Comparison of ENCODE assay signal across 14 mouse cellular contexts in the genomic region with DNA sequence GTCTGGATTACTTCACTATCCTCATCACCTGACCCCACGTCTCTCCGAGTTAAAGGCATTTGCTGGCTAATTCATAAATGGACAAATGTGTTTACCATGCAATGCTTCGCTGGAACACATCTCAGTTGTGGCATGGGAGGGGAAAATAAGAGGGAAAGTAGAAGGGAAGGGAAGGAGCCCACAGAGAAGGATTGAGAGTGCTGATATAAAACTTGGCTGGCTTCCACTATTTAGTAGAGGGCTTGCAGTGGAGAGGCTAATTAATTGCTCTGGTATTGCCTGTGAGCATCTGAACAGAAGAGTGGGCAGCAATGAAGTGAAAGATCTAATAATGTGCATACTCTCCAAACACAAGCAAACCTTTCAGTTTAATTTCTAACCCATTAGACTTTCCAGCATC. TPM values are rescaled to one million over a fixed set of nuclear protein-coding genes. Genes with fewer than 3 reads are reported as not detected.
A peak's percentile ranks its signal among the peaks of the same experiment; 100 is the strongest.
DNase-seq lines count a peak whose midpoint lies in the region; ATAC-seq and TF ChIP-seq lines count a peak whose summit lies in the region.
"Had no signal": no experiment of that assay in that cellular context is flagged by ENCODE, and none has a peak within 500 bp of the region (broad histone marks: within the 10 kb centered on the region; RNA-seq: fewer than 3 reads in every experiment).

No protein-coding gene starts in this region.

- DNase-seq in gastrocnemius, adult 2 months, result no peak
- DNase-seq in gastrocnemius, postnatal 14 days, result no peak
- peak; percentile 4 for DNase-seq in midbrain, embryonic 14.5 days
- DNase-seq in midbrain, embryonic 11.5 days (ENCODE audit: low spot score, missing footprints), result no peak
- no peak for DNase-seq in heart, postnatal 14 days
- DNase-seq in urinary bladder, postnatal 14 days (ENCODE audit: low spot score), result no peak
- DNase-seq: adrenal gland, postnatal 14 days; B cell, adult 2 months; kidney, postnatal 14 days; liver, postnatal 0 days; thymus, postnatal 4 days had no signal

- intact Hi-C loops in gastrocnemius, adult 2 months (cut with DNase I), result no loop called here
- intact Hi-C loops in gastrocnemius, postnatal 14 days (cut with DNase I; ENCODE audit: low total_unique reads), result no loop called here
- intact Hi-C loops in heart, postnatal 14 days (cut with DNase I), result no loop called here

- no peaks in the 10 kb centered on the region for H3K9me3 ChIP-seq in midbrain, embryonic 14.5 days (ENCODE audit: control insufficient read depth, low read length)
- no peaks in the 10 kb centered on the region for H3K9me3 ChIP-seq in midbrain, embryonic 11.5 days (ENCODE audit: control insufficient read depth, low read length)
- no peaks in the 10 kb centered on the region for H3K9me3 ChIP-seq in embryonic facial prominence, embryonic 15.5 days (replicated peaks)
- no peaks in the 10 kb centered on the region for H3K9me3 ChIP-seq in stomach, embryonic 15.5 days

- no peak overlapping the region for H3K4me2 ChIP-seq in midbrain, embryonic 14.5 days (ENCODE audit: low read length)
- no peak overlapping the region for H3K4me2 ChIP-seq in midbrain, embryonic 11.5 days
- no peak overlapping the region for H3K4me2 ChIP-seq in embryonic facial prominence, embryonic 15.5 days (replicated peaks)
- H3K4me2 ChIP-seq in stomach, embryonic 15.5 days, result no peak overlapping the region

- no peaks in the 10 kb centered on the region for H3K4me1 ChIP-seq in midbrain, embryonic 14.5 days (ENCODE audit: control insufficient read depth, insufficient read depth, low read length)
- H3K4me1 ChIP-seq in midbrain, embryonic 11.5 days (ENCODE audit: control insufficient read depth, insufficient read depth, low read length), result no peaks in the 10 kb centered on the region
- H3K4me1 ChIP-seq in embryonic facial prominence, embryonic 15.5 days, result no peaks in the 10 kb centered on the region
- no peaks in the 10 kb centered on the region for H3K4me1 ChIP-seq in stomach, embryonic 15.5 days

- no peak overlapping the region for H3K4me3 ChIP-seq in gastrocnemius, adult 2 months
- no peak overlapping the region for H3K4me3 ChIP-seq in midbrain, embryonic 14.5 days (replicated peaks; ENCODE audit: low read depth, low read length)
- H3K4me3 ChIP-seq in midbrain, embryonic 11.5 days (ENCODE audit: low read depth, low read length), result no peak overlapping the region
- no peak overlapping the region for H3K4me3 ChIP-seq in embryonic facial prominence, embryonic 15.5 days (replicated peaks)
- H3K4me3 ChIP-seq in stomach, embryonic 15.5 days (replicated peaks), result no peak overlapping the region

- TF ChIP-seq CTCF in gastrocnemius, adult 2 months (IDR thresholded peaks at IDR 0.05), result no peak

- 0 out of 2 replicates have a peak overlapping the region, but pooled peaks have one; percentile 38 for H3K27ac ChIP-seq in gastrocnemius, adult 2 months
- no peak overlapping the region for H3K27ac ChIP-seq in midbrain, embryonic 14.5 days (replicated peaks; ENCODE audit: low read depth, low read length)
- H3K27ac ChIP-seq in midbrain, embryonic 11.5 days (ENCODE audit: low read depth, low read length), result no peak overlapping the region
- H3K27ac ChIP-seq in embryonic facial prominence, embryonic 15.5 days (replicated peaks), result peak overlapping the region; percentile 77
- H3K27ac ChIP-seq in stomach, embryonic 15.5 days, result peak overlapping the region; percentile 36; the same call in 1 of the 2 replicates

- no peaks in the 10 kb centered on the region for H3K36me3 ChIP-seq in midbrain, embryonic 14.5 days (ENCODE audit: control insufficient read depth, insufficient read depth, low read length)
- no peaks in the 10 kb centered on the region for H3K36me3 ChIP-seq in midbrain, embryonic 11.5 days (ENCODE audit: control insufficient read depth, insufficient read depth, low read length)
- no peaks in the 10 kb centered on the region for H3K36me3 ChIP-seq in embryonic facial prominence, embryonic 15.5 days
- H3K36me3 ChIP-seq in stomach, embryonic 15.5 days, result no peaks in the 10 kb centered on the region

- H3K9ac ChIP-seq in midbrain, embryonic 14.5 days (replicated peaks; ENCODE audit: low read length), result no peak overlapping the region
- no peak overlapping the region for H3K9ac ChIP-seq in midbrain, embryonic 11.5 days (ENCODE audit: low read length)
- H3K9ac ChIP-seq in embryonic facial prominence, embryonic 15.5 days, result no peak overlapping the region
- H3K9ac ChIP-seq in stomach, embryonic 15.5 days, result no peak overlapping the region
- H3K9ac ChIP-seq: liver, postnatal 0 days had no signal

- 66% methylated on average over 3 of the region's 3 CpGs for WGBS in midbrain, embryonic 14.5 days
- WGBS in midbrain, embryonic 11.5 days, result 77% methylated on average over 3 of the region's 3 CpGs
- WGBS in embryonic facial prominence, embryonic 15.5 days, result 45% methylated on average over 3 of the region's 3 CpGs
- WGBS in stomach, embryonic 15.5 days, result 46% methylated on average over 3 of the region's 3 CpGs

- ATAC-seq in midbrain, embryonic 14.5 days (ENCODE audit: low FRiP score, low TSS enrichment), result no peak
- no peak for ATAC-seq in midbrain, embryonic 11.5 days (ENCODE audit: low FRiP score)
- no peak for ATAC-seq in embryonic facial prominence, embryonic 15.5 days (ENCODE audit: insufficient number of reproducible peaks, low FRiP score, low TSS enrichment, low read depth)
- no peak; the same call in 1 of the 2 replicates for ATAC-seq in stomach, embryonic 15.5 days (ENCODE audit: insufficient read depth, low FRiP score, low read depth)
- ATAC-seq: liver, postnatal 0 days had no signal

- H3K27me3 ChIP-seq in midbrain, embryonic 14.5 days (ENCODE audit: control insufficient read depth, insufficient read depth, low read length), result no peaks in the 10 kb centered on the region
- no peaks in the 10 kb centered on the region for H3K27me3 ChIP-seq in midbrain, embryonic 11.5 days (ENCODE audit: control insufficient read depth, insufficient read depth, low read length)
- H3K27me3 ChIP-seq in embryonic facial prominence, embryonic 15.5 days, result no peaks in the 10 kb centered on the region
- no peaks in the 10 kb centered on the region for H3K27me3 ChIP-seq in stomach, embryonic 15.5 days (replicated peaks)

RNA-seq across cellular contexts. Expression of a gene that starts 31.0 kb away (rescaled TPM):
- 1 to 10 TPM in 1 of 2 experiments, under 1 TPM in 1; 0.41 to 1.8 TPM for total RNA-seq in gastrocnemius, adult 2 months (2021)
- total RNA-seq in gastrocnemius, postnatal 14 days (2021), result 1 to 10 TPM; 3.5 to 6.4 TPM
- 0.13 and 0.16 TPM in 2 replicates for polyA plus RNA-seq in midbrain, embryonic 14.5 days (2014; fragmentation: Nextera tagmentation; extraction: Ambion mirVana)
- polyA plus RNA-seq in midbrain, embryonic 11.5 days (2014; fragmentation: Nextera tagmentation; extraction: Ambion mirVana), result 2.5 and 4.4 TPM in 2 replicates
- 68.5 and 73.5 TPM in 2 replicates for polyA plus RNA-seq in embryonic facial prominence, embryonic 15.5 days (2015; fragmentation: Nextera tagmentation; extraction: Ambion mirVana)
- 35.5 and 40.4 TPM in 2 replicates for polyA plus RNA-seq in stomach, embryonic 15.5 days (2015; fragmentation: Nextera tagmentation; extraction: Ambion mirVana)
- total RNA-seq in heart, postnatal 14 days (2021), result 1 to 10 TPM; 1.5 to 1.6 TPM
- total RNA-seq: granulocyte monocyte progenitor cell, adult 5-6 weeks had no signal

RNA-seq across cellular contexts. Expression of a gene that starts 49.0 kb away (rescaled TPM):
- total RNA-seq in gastrocnemius, adult 2 months (2021), result under 1 TPM; 0.42 to 0.64 TPM
- total RNA-seq in gastrocnemius, postnatal 14 days (2021), result 1 to 10 TPM; 4.8 to 5.7 TPM
- polyA plus RNA-seq in midbrain, embryonic 14.5 days (2014; fragmentation: Nextera tagmentation; extraction: Ambion mirVana), result 4.7 and 7.5 TPM in 2 replicates
- 21.2 and 22.4 TPM in 2 replicates for polyA plus RNA-seq in midbrain, embryonic 11.5 days (2014; fragmentation: Nextera tagmentation; extraction: Ambion mirVana)
- polyA plus RNA-seq in embryonic facial prominence, embryonic 15.5 days (2015; fragmentation: Nextera tagmentation; extraction: Ambion mirVana), result 28.0 and 29.9 TPM in 2 replicates
- 16.2 and 17.4 TPM in 2 replicates for polyA plus RNA-seq in stomach, embryonic 15.5 days (2015; fragmentation: Nextera tagmentation; extraction: Ambion mirVana)
- total RNA-seq in heart, postnatal 14 days (2021), result 1 to 10 TPM; 4.4 to 5.2 TPM

Comparison
In these comparisons a context has a peak if more than half of its experiments do, and no peak if none do; other contexts are left out.
1. H3K27ac ChIP-seq: peak in gastrocnemius, adult 2 months (single experiment), embryonic facial prominence, embryonic 15.5 days (single experiment) and stomach, embryonic 15.5 days (single experiment); none in midbrain, embryonic 14.5 days (single experiment) and midbrain, embryonic 11.5 days (single experiment).